Comparison of ENCODE assay signal across 13 mouse cellular contexts in genomic region chr2:57312268-57312797, GRCm38 (mm10).
"Had no signal": no experiment of that assay in that cellular context is flagged by ENCODE, and none has a peak within 500 bp of the region (broad histone marks: within the 10 kb centered on the region; RNA-seq: fewer than 3 reads in every experiment).

No protein-coding gene starts in this region.

- H3K27ac ChIP-seq: intestine, embryonic 15.5 days; kidney, embryonic 15.5 days; limb, embryonic 13.5 days; liver, embryonic 15.5 days had no signal

- H3K36me3 ChIP-seq: intestine, embryonic 15.5 days; kidney, embryonic 15.5 days; limb, embryonic 13.5 days; liver, embryonic 15.5 days had no signal

- H3K9me3 ChIP-seq: intestine, embryonic 15.5 days; kidney, embryonic 15.5 days; limb, embryonic 13.5 days; liver, embryonic 15.5 days had no signal

- H3K4me2 ChIP-seq: intestine, embryonic 15.5 days; kidney, embryonic 15.5 days; limb, embryonic 13.5 days; liver, embryonic 11.5 days; liver, embryonic 15.5 days had no signal

- H3K27me3 ChIP-seq: intestine, embryonic 15.5 days; kidney, embryonic 15.5 days; limb, embryonic 13.5 days; liver, embryonic 15.5 days had no signal

- H3K4me3 ChIP-seq: intestine, embryonic 15.5 days; kidney, embryonic 15.5 days; limb, embryonic 13.5 days; liver, embryonic 15.5 days had no signal

- H3K4me1 ChIP-seq: intestine, embryonic 15.5 days; kidney, embryonic 15.5 days; limb, embryonic 13.5 days; liver, embryonic 15.5 days had no signal

- H3K9ac ChIP-seq: intestine, embryonic 15.5 days; kidney, embryonic 15.5 days; limb, embryonic 13.5 days; liver, embryonic 15.5 days had no signal

- ATAC-seq: intestine, embryonic 15.5 days; lung, postnatal 0 days had no signal

- DNase-seq: kidney, adult 18-20 months; kidney, postnatal 14 days; left cerebral cortex, postnatal 4 days; lung, adult 2 months; lung, postnatal 36 days; right cerebral cortex, postnatal 14 days; thymus, postnatal 4 days had no signal
